ENCODE assay signal across 9 mouse cellular contexts in the genomic region with DNA sequence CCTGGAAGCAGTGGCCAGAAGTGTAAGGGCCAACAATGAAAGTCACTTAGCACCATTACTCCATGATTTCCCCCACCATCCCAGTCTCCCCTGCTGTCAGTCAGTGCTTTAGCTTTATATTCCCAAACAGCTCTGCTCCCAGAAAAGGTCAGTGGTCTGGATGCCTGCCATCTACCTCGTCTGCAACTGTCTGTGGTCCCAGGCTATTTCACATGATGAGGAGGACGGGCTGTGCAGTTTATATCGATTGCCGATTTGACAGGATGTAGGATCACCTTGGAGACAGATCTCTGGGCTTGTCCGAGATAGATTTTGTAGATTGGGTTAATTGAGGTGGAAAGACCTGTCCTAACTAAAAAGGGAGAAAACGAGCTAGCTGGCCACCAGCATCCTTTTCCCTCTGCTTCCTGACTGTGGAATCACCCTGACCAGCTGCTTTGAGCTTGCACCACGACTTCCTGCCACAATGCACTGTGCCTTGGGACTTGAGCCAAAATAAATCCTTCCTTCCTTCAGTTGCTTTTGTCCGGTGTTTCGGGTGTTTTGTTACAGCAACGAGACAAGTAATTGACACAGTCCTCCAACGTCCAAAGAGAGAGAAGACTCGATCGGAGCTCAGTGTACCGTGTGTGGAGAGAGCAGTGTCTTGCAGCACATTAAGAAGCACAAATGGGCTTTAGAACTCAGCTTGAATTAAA. TPM values are rescaled to one million over a fixed set of nuclear protein-coding genes. Genes with fewer than 3 reads are reported as not detected.
DNase-seq lines count a peak whose midpoint lies in the region; ATAC-seq lines count a peak whose summit lies in the region.
"Had no signal": no experiment of that assay in that cellular context is flagged by ENCODE, and none has a peak within 500 bp of the region (broad histone marks: within the 10 kb centered on the region; RNA-seq: fewer than 3 reads in every experiment).

No protein-coding gene starts in this region.

- no peak for ATAC-seq in megakaryocyte, adult 5-6 weeks (ENCODE audit: poor library complexity, severe bottlenecking)
- no peak for ATAC-seq in stomach, embryonic 16.5 days (ENCODE audit: insufficient read depth, low FRiP score)
- no peak for ATAC-seq in megakaryocyte-erythroid progenitor cell, adult 5-6 weeks (replicated peaks; ENCODE audit: low FRiP score, low TSS enrichment, poor library complexity, severe bottlenecking)

- H3K4me3 ChIP-seq in megakaryocyte, embryonic 14.5 days (replicated peaks): peak overlapping the region; percentile 89
- H3K4me3 ChIP-seq in stomach, embryonic 16.5 days (replicated peaks; ENCODE audit: low read length): no peak overlapping the region

- no peaks in the 10 kb centered on the region for H3K9me3 ChIP-seq in megakaryocyte, embryonic 14.5 days
- no peaks in the 10 kb centered on the region for H3K9me3 ChIP-seq in stomach, embryonic 16.5 days (replicated peaks; ENCODE audit: control insufficient read depth, low read length)

- no peak overlapping the region for H3K4me2 ChIP-seq in stomach, embryonic 16.5 days (ENCODE audit: low read depth, low read length)

- peaks cover 97% of the 10 kb centered on the region for H3K4me1 ChIP-seq in megakaryocyte, embryonic 14.5 days
- peaks cover 36% of the 10 kb centered on the region for H3K4me1 ChIP-seq in stomach, embryonic 16.5 days (ENCODE audit: control insufficient read depth, insufficient read depth, low read length)

- H3K27me3 ChIP-seq in megakaryocyte, embryonic 14.5 days (replicated peaks): no peaks in the 10 kb centered on the region
- no peaks in the 10 kb centered on the region for H3K27me3 ChIP-seq in stomach, embryonic 16.5 days (ENCODE audit: control insufficient read depth, insufficient read depth, low read length)

- peaks cover 85% of the 10 kb centered on the region for H3K36me3 ChIP-seq in megakaryocyte, embryonic 14.5 days (replicated peaks; ENCODE audit: low read length)
- peaks cover 16% of the 10 kb centered on the region for H3K36me3 ChIP-seq in stomach, embryonic 16.5 days (ENCODE audit: control insufficient read depth, insufficient read depth, low read length)

- H3K9ac ChIP-seq in stomach, embryonic 16.5 days (ENCODE audit: low read length): no peak overlapping the region

- H3K27ac ChIP-seq in stomach, embryonic 16.5 days (ENCODE audit: low read length): peak overlapping the region; percentile 74

- intact Hi-C loops in heart, postnatal 14 days (cut with DNase I): loop anchor here (2.0 kb wide), 1 partner anchor 16 kb away; the partner anchor contains the start of gene Egln3

- 45% methylated on average over 14 of the region's 14 CpGs for WGBS in stomach, embryonic 16.5 days

- DNase-seq in heart, adult 11 months: peak; percentile 92
- no peak for DNase-seq in heart, postnatal 14 days
- peak; percentile 31 for DNase-seq in heart, postnatal 4 days
- DNase-seq in ovary, adult 18-20 months (ENCODE audit: low spot score): no peak
- DNase-seq: right cerebral cortex, postnatal 4 days had no signal

RNA-seq across cellular contexts. Expression of gene Egln3, which starts 16.6 kb away (rescaled TPM):
- 10 to 100 TPM; 65.7 to 75.7 TPM for total RNA-seq in heart, postnatal 14 days (2021)
- 47.6 and 68.3 TPM in 2 replicates for polyA plus RNA-seq in megakaryocyte, embryonic 14.5 days (2012; ENCODE audit: insufficient read depth, low replicate concordance)
- total RNA-seq in megakaryocyte, adult 5-6 weeks (2015): 3.3 and 3.6 TPM in 2 replicates
- 1.7 and 1.9 TPM in 2 replicates for total RNA-seq in megakaryocyte, adult 5-6 weeks (2017)
- total RNA-seq in heart, postnatal 4 days (2021): 10 to 100 TPM; 38.0 to 44.1 TPM
- 59.8 and 64.7 TPM in 2 replicates for polyA plus RNA-seq in stomach, embryonic 16.5 days (2015; fragmentation: Nextera tagmentation; extraction: Ambion mirVana)
- 1.1 TPM in 1 of 2 replicates, not detected in the other for total RNA-seq in megakaryocyte-erythroid progenitor cell, adult 5-6 weeks (2014; fragmentation: Nextera tagmentation)
- total RNA-seq in megakaryocyte-erythroid progenitor cell, adult 5-6 weeks (2017): 0.76 TPM in 1 of 2 replicates, not detected in the other

Comparison
In these comparisons a context has a peak if more than half of its experiments do, and no peak if none do; other contexts are left out.
1. DNase-seq: peak in heart, adult 11 months (single experiment) and heart, postnatal 4 days (single experiment); none in heart, postnatal 14 days (0 of 2) and ovary, adult 18-20 months (single experiment).
2. RNA of gene Egln3, which starts 16.6 kb away (total RNA-seq): 65.7 to 75.7 TPM in heart, postnatal 14 days and 38.0 to 44.1 TPM in heart, postnatal 4 days; 1.7 to 3.6 TPM in megakaryocyte, adult 5-6 weeks and 0.76 to 1.1 TPM in megakaryocyte-erythroid progenitor cell, adult 5-6 weeks; every median in the first group is over 4 times any median in the second.